Mouse (Mus musculus): Measurements from ENCODE around the gene Gm15023. TPM values are rescaled to one million over a fixed set of nuclear protein-coding genes. Genes with fewer than 3 reads are reported as not detected.
"Not testable (repeated sequence)": the region's sequence is repeated elsewhere in the genome, so short reads cannot be mapped to it uniquely, and the experiment has no call there.

Gm15023 gene
- polyA plus RNA-seq (2014; fragmentation: Nextera tagmentation; extraction: Ambion mirVana): not detected in 2 replicates

- H3K27me3 ChIP-seq (ENCODE audit: control insufficient read depth, insufficient read depth, low read length); H3K4me1 ChIP-seq (ENCODE audit: control insufficient read depth, insufficient read depth, low read length); H3K36me3 ChIP-seq (ENCODE audit: control insufficient read depth, insufficient read depth, low read length); H3K27ac ChIP-seq (replicated peaks; ENCODE audit: low read depth, low read length); ATAC-seq (ENCODE audit: low FRiP score, low TSS enrichment); H3K4me2 ChIP-seq (ENCODE audit: low read length); H3K9me3 ChIP-seq (ENCODE audit: control insufficient read depth, low read length); H3K4me3 ChIP-seq (replicated peaks; ENCODE audit: low read depth, low read length); DNase-seq; H3K9ac ChIP-seq (replicated peaks; ENCODE audit: low read length): not testable (repeated sequence)
- WGBS: 100% methylated on average over 4 of the region's 14 CpGs
These were observed at the start of gene Gm15023 for GRCm38 (mm10) chrX:135177532-135177931. Gene Gm15023, minus strand, starts transcription at chrX:135177632.

- Histone ChIP-seq H3K4me3 (replicated peaks; ENCODE audit: low read depth, low read length) (peak within 1 kb of the TSS; percentile 39), H3K4me2 (ENCODE audit: low read length) (peak within 1 kb of the TSS; percentile 51), H3K27me3 (ENCODE audit: control insufficient read depth, insufficient read depth, low read length) (no peaks in the 10 kb centered on the region), H3K9me3 (ENCODE audit: control insufficient read depth, low read length) (no peaks in the 10 kb centered on the region), H3K27ac (replicated peaks; ENCODE audit: low read depth, low read length) (peak within 1 kb of the TSS; percentile 39; the same call in 1 of the 2 replicates), H3K36me3 (ENCODE audit: control insufficient read depth, insufficient read depth, low read length) (no peaks in the 10 kb centered on the region), H3K4me1 (ENCODE audit: control insufficient read depth, insufficient read depth, low read length) (no peaks in the 10 kb centered on the region), H3K9ac (replicated peaks; ENCODE audit: low read length) (peak within 1 kb of the TSS; percentile 51)
- peak; percentile 93 for ATAC-seq (ENCODE audit: low FRiP score, low TSS enrichment)
- WGBS: 31% methylated on average over 11 of the region's 13 CpGs
- peak; percentile 81 for DNase-seq
These were observed 33.2 kb upstream of the Gm15023 start, which contains the start of gene Tceal6 for GRCm38 (mm10) chrX:135210436-135211221. Gene Tceal6, minus strand, starts transcription at chrX:135210687.

GRCm38 (mm10) chrX:135209773-135210435, 32.5 kb upstream of the Gm15023 start:
- WGBS: 29% methylated on average over 20 of the region's 21 CpGs
- not testable (repeated sequence) for H3K36me3 ChIP-seq (ENCODE audit: control insufficient read depth, insufficient read depth, low read length); H3K27me3 ChIP-seq (ENCODE audit: control insufficient read depth, insufficient read depth, low read length); H3K9me3 ChIP-seq (ENCODE audit: control insufficient read depth, low read length); H3K4me1 ChIP-seq (ENCODE audit: control insufficient read depth, insufficient read depth, low read length)
- peak overlapping the region; percentile 51 for H3K4me2 ChIP-seq (ENCODE audit: low read length)
- H3K4me3 ChIP-seq (replicated peaks; ENCODE audit: low read depth, low read length): peak overlapping the region; percentile 39
- DNase-seq: peak; percentile 37
- ATAC-seq (ENCODE audit: low FRiP score, low TSS enrichment): peak; percentile 17
- peak overlapping the region; percentile 39; the same call in 1 of the 2 replicates for H3K27ac ChIP-seq (replicated peaks; ENCODE audit: low read depth, low read length)
- peak overlapping the region; percentile 51 for H3K9ac ChIP-seq (replicated peaks; ENCODE audit: low read length)

- ATAC-seq (ENCODE audit: low FRiP score, low TSS enrichment): not testable (repeated sequence)
These were observed 12.5 kb upstream of the Gm15023 start for GRCm38 (mm10) chrX:135189924-135190323.

GRCm38 (mm10) chrX:135188661-135189060, 11.2 kb upstream of the Gm15023 start:
- not testable (repeated sequence) for H3K4me1 ChIP-seq (ENCODE audit: control insufficient read depth, insufficient read depth, low read length); DNase-seq; H3K4me3 ChIP-seq (replicated peaks; ENCODE audit: low read depth, low read length); ATAC-seq (ENCODE audit: low FRiP score, low TSS enrichment); H3K27me3 ChIP-seq (ENCODE audit: control insufficient read depth, insufficient read depth, low read length); H3K9ac ChIP-seq (replicated peaks; ENCODE audit: low read length); H3K9me3 ChIP-seq (ENCODE audit: control insufficient read depth, low read length); H3K36me3 ChIP-seq (ENCODE audit: control insufficient read depth, insufficient read depth, low read length); H3K4me2 ChIP-seq (ENCODE audit: low read length); H3K27ac ChIP-seq (replicated peaks; ENCODE audit: low read depth, low read length)
- no CpG with 5 or more reads among the region's 3 CpGs for WGBS

More at GRCm38 (mm10) chrX:135189924-135190323, 12.5 kb upstream of the Gm15023 start:
- H3K27ac ChIP-seq (replicated peaks; ENCODE audit: low read depth, low read length); H3K4me1 ChIP-seq (ENCODE audit: control insufficient read depth, insufficient read depth, low read length); H3K27me3 ChIP-seq (ENCODE audit: control insufficient read depth, insufficient read depth, low read length); H3K9me3 ChIP-seq (ENCODE audit: control insufficient read depth, low read length); DNase-seq; H3K4me2 ChIP-seq (ENCODE audit: low read length); H3K9ac ChIP-seq (replicated peaks; ENCODE audit: low read length); H3K36me3 ChIP-seq (ENCODE audit: control insufficient read depth, insufficient read depth, low read length); H3K4me3 ChIP-seq (replicated peaks; ENCODE audit: low read depth, low read length): not testable (repeated sequence)
- WGBS: no CpG with 5 or more reads among the region's 6 CpGs

Other genes starting within 250 kb of the Gm15023 start
- gene Nxf2, start 212.9 kb downstream of the Gm15023 start, polyA plus RNA-seq (2014; fragmentation: Nextera tagmentation; extraction: Ambion mirVana): 0.27 and 0.43 TPM in 2 replicates
- 8.3 and 9.6 TPM in 2 replicates for gene Zmat1, start 168.4 kb downstream of the Gm15023 start, polyA plus RNA-seq (2014; fragmentation: Nextera tagmentation; extraction: Ambion mirVana)
- 14.6 and 26.2 TPM in 2 replicates for gene Tceal6, start 33.1 kb upstream of the Gm15023 start, polyA plus RNA-seq (2014; fragmentation: Nextera tagmentation; extraction: Ambion mirVana)
- not detected in 2 replicates for gene Pramel3, start 124.7 kb upstream of the Gm15023 start, polyA plus RNA-seq (2014; fragmentation: Nextera tagmentation; extraction: Ambion mirVana)
- not detected in 2 replicates for gene Gm5128, start 195.7 kb upstream of the Gm15023 start, polyA plus RNA-seq (2014; fragmentation: Nextera tagmentation; extraction: Ambion mirVana)

Measured in midbrain, embryonic 14.5 days (tissue).